ENCODE assay signal across 22 mouse cellular contexts in genomic region chr2:144946468-144946867, GRCm38 (mm10).
DNase-seq lines count a peak whose midpoint lies in the region; ATAC-seq lines count a peak whose summit lies in the region.
"Had no signal": no experiment of that assay in that cellular context is flagged by ENCODE, and none has a peak within 500 bp of the region (broad histone marks: within the 10 kb centered on the region; RNA-seq: fewer than 3 reads in every experiment).

No protein-coding gene starts in this region.

- H3K4me2 ChIP-seq in lung, embryonic 15.5 days, result no peak overlapping the region
- H3K4me2 ChIP-seq in stomach, embryonic 16.5 days (ENCODE audit: low read depth, low read length), result no peak overlapping the region
- H3K4me2 ChIP-seq: embryonic facial prominence, embryonic 15.5 days; forebrain, embryonic 12.5 days; heart, embryonic 12.5 days; hindbrain, embryonic 14.5 days had no signal

- H3K9ac ChIP-seq in lung, embryonic 15.5 days, result no peak overlapping the region
- no peak overlapping the region for H3K9ac ChIP-seq in stomach, embryonic 16.5 days (ENCODE audit: low read length)
- H3K9ac ChIP-seq: embryonic facial prominence, embryonic 15.5 days; forebrain, embryonic 12.5 days; heart, embryonic 12.5 days; hindbrain, embryonic 14.5 days had no signal

- H3K4me3 ChIP-seq in lung, embryonic 15.5 days, result no peak overlapping the region
- no peak overlapping the region for H3K4me3 ChIP-seq in stomach, embryonic 16.5 days (replicated peaks; ENCODE audit: low read length)
- H3K4me3 ChIP-seq: embryonic facial prominence, embryonic 15.5 days; erythroblast, embryonic 14.5 days; forebrain, embryonic 12.5 days; gastrocnemius, adult 2 months; heart, embryonic 12.5 days; hindbrain, embryonic 10.5 days had no signal

- no peaks in the 10 kb centered on the region for H3K4me1 ChIP-seq in lung, embryonic 15.5 days
- H3K4me1 ChIP-seq in stomach, embryonic 16.5 days (ENCODE audit: control insufficient read depth, insufficient read depth, low read length), result no peaks in the 10 kb centered on the region
- H3K4me1 ChIP-seq: embryonic facial prominence, embryonic 15.5 days; forebrain, embryonic 12.5 days; heart, embryonic 12.5 days; hindbrain, embryonic 10.5 days had no signal

- no peaks in the 10 kb centered on the region for H3K36me3 ChIP-seq in lung, embryonic 15.5 days
- H3K36me3 ChIP-seq in stomach, embryonic 16.5 days (ENCODE audit: control insufficient read depth, insufficient read depth, low read length), result no peaks in the 10 kb centered on the region
- H3K36me3 ChIP-seq: embryonic facial prominence, embryonic 15.5 days; forebrain, embryonic 12.5 days; G1E; heart, embryonic 12.5 days; hindbrain, embryonic 10.5 days had no signal

- no peaks in the 10 kb centered on the region for H3K9me3 ChIP-seq in lung, embryonic 15.5 days
- H3K9me3 ChIP-seq in stomach, embryonic 16.5 days (replicated peaks; ENCODE audit: control insufficient read depth, low read length), result no peaks in the 10 kb centered on the region
- H3K9me3 ChIP-seq: embryonic facial prominence, embryonic 15.5 days; forebrain, embryonic 12.5 days; heart, embryonic 12.5 days; hindbrain, embryonic 10.5 days had no signal

- H3K27me3 ChIP-seq in lung, embryonic 15.5 days, result no peaks in the 10 kb centered on the region
- no peaks in the 10 kb centered on the region for H3K27me3 ChIP-seq in stomach, embryonic 16.5 days (ENCODE audit: control insufficient read depth, insufficient read depth, low read length)
- H3K27me3 ChIP-seq: embryonic facial prominence, embryonic 15.5 days; forebrain, embryonic 12.5 days; heart, embryonic 12.5 days had no signal

- ATAC-seq in lung, embryonic 15.5 days (ENCODE audit: borderline replicate concordance, extremely low read depth, low FRiP score, low TSS enrichment), result peak; percentile 46; the same call in 1 of the 2 replicates
- ATAC-seq in stomach, embryonic 16.5 days (ENCODE audit: insufficient read depth, low FRiP score), result peak; percentile 42; the same call in 1 of the 2 replicates

- 51% methylated on average over 1 of the region's 1 CpGs for WGBS in lung, embryonic 15.5 days
- 65% methylated on average over 1 of the region's 1 CpGs for WGBS in stomach, embryonic 16.5 days

- peak; percentile 4 to 51 for DNase-seq in frontal cortex, adult 2 months (ENCODE audit: extremely low spot score in 1 of 2, low spot score in 1 of 2)
- no peak for DNase-seq in frontal cortex, postnatal 10 days (ENCODE audit: low spot score in 2 of 2)
- no peak for DNase-seq in lung, adult 18-20 months
- DNase-seq in telencephalon, adult 2 months (ENCODE audit: low read depth, low spot score), result peak; percentile 32
- DNase-seq in kidney, adult 11 months, result no peak
- DNase-seq: adrenal gland, adult 8-10 months; adrenal gland, postnatal 36 days; cerebellum, adult 11 months; cerebellum, adult 8-10 months; cerebellum, postnatal 14 days; embryo, embryonic 11 days; gastrocnemius, adult 2 months; gastrocnemius, postnatal 25 days had no signal

- no peak overlapping the region for H3K27ac ChIP-seq in lung, embryonic 15.5 days
- H3K27ac ChIP-seq in stomach, embryonic 16.5 days (ENCODE audit: low read length), result no peak overlapping the region
- H3K27ac ChIP-seq: embryonic facial prominence, embryonic 15.5 days; forebrain, embryonic 12.5 days; gastrocnemius, adult 2 months; hindbrain, embryonic 10.5 days; hindbrain, embryonic 14.5 days had no signal

Comparison
In these comparisons a context has a peak if more than half of its experiments do, and no peak if none do; other contexts are left out.
1. DNase-seq: peak in frontal cortex, adult 2 months (2 of 2) and telencephalon, adult 2 months (single experiment); none in frontal cortex, postnatal 10 days (0 of 2), lung, adult 18-20 months (0 of 2) and kidney, adult 11 months (single experiment).